Mouse (Mus musculus): ENCODE measurements around the gene Jmjd1c. TPM values are rescaled to one million over a fixed set of nuclear protein-coding genes. Genes with fewer than 3 reads are reported as not detected.

Jmjd1c gene
- 29.1 and 42.4 TPM in 2 replicates for polyA plus RNA-seq (2012; rRNA removed)

GRCm38 (mm10) chr10:67095798-67096620, at the start of gene Jmjd1c:
TSS of gene Jmjd1c (plus strand) at chr10:67096125.
- TF ChIP-seq POLR2A (IDR thresholded peaks at IDR 0.05; ENCODE audit: borderline replicate concordance, extremely low read depth, insufficient read depth, insufficient read length, poor library complexity, severe bottlenecking) (peak; percentile 97), CTCF (IDR thresholded peaks at IDR 0.05; ENCODE audit: borderline replicate concordance, extremely low read depth, insufficient read depth, insufficient read length) (no peak)

GRCm38 (mm10) chr10:67047712-67048645, 47.9 kb upstream of the Jmjd1c start:
- no peak for TF ChIP-seq POLR2A (IDR thresholded peaks at IDR 0.05; ENCODE audit: borderline replicate concordance, extremely low read depth, insufficient read depth, insufficient read length, poor library complexity, severe bottlenecking)
- TF ChIP-seq CTCF (IDR thresholded peaks at IDR 0.05; ENCODE audit: borderline replicate concordance, extremely low read depth, insufficient read depth, insufficient read length), result no peak
- peak; percentile 73 for DNase-seq (ENCODE audit: low read depth)

More at GRCm38 (mm10) chr10:67095798-67096620, at the start of gene Jmjd1c:
- peak; percentile 95 for DNase-seq (ENCODE audit: low read depth)

GRCm38 (mm10) chr10:67048871-67049615, 46.9 kb upstream of the Jmjd1c start:
- TF ChIP-seq POLR2A (IDR thresholded peaks at IDR 0.05; ENCODE audit: borderline replicate concordance, extremely low read depth, insufficient read depth, insufficient read length, poor library complexity, severe bottlenecking) (no peak), CTCF (IDR thresholded peaks at IDR 0.05; ENCODE audit: borderline replicate concordance, extremely low read depth, insufficient read depth, insufficient read length) (no peak)

DNA sequence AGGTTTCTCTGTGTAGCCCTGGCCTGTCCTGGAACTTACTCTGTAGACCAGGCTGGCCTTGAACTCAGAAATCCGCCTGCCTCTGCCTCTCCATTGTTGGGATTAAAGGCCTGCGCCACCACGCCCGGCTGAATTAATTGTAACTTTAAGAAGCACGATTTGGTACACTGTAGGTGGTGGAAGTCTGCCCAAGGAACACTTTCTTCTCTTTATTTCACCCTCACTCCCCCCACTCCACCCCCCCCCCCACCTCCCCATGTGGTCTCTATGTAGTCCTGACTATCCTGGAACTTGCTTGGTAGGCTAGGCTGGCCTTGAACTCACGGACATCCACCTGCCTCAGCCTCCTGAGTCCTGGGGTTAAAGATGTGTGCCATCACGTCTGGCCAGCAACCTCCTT, 46.3 kb upstream of the Jmjd1c start:
- no peak for TF ChIP-seq POLR2A (IDR thresholded peaks at IDR 0.05; ENCODE audit: borderline replicate concordance, extremely low read depth, insufficient read depth, insufficient read length, poor library complexity, severe bottlenecking)
- no peak for TF ChIP-seq CTCF (IDR thresholded peaks at IDR 0.05; ENCODE audit: borderline replicate concordance, extremely low read depth, insufficient read depth, insufficient read length)
- no peak for DNase-seq (ENCODE audit: low read depth)

More at GRCm38 (mm10) chr10:67048871-67049615, 46.9 kb upstream of the Jmjd1c start:
- DNase-seq (ENCODE audit: low read depth), result no peak

DNA sequence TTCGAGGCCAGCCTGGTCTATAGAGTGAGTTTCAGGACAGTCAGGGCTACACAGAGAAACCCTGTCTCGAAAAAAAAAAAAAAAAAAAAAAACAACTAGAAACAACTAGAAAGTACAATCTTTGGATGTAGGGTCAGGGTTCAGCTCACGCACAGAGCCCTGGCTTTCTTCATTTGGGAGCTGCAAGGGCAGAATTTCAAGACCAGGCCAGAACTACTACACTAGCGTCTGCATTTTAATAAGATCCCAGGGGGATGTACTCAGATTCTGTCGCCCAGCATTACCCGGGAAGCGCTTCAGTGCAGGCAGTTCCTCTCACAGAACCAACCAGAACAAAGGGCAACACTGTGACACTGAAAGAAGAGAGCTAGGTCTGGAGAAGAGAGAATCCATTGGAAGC, 45.2 kb upstream of the Jmjd1c start:
- TF ChIP-seq CTCF (IDR thresholded peaks at IDR 0.05; ENCODE audit: borderline replicate concordance, extremely low read depth, insufficient read depth, insufficient read length) (no peak), POLR2A (IDR thresholded peaks at IDR 0.05; ENCODE audit: borderline replicate concordance, extremely low read depth, insufficient read depth, insufficient read length, poor library complexity, severe bottlenecking) (no peak)
- DNase-seq (ENCODE audit: low read depth), result no peak

GRCm38 (mm10) chr10:67051466-67051865, 44.5 kb upstream of the Jmjd1c start:
- TF ChIP-seq POLR2A (IDR thresholded peaks at IDR 0.05; ENCODE audit: borderline replicate concordance, extremely low read depth, insufficient read depth, insufficient read length, poor library complexity, severe bottlenecking) (no peak), CTCF (IDR thresholded peaks at IDR 0.05; ENCODE audit: borderline replicate concordance, extremely low read depth, insufficient read depth, insufficient read length) (no peak)
- no peak for DNase-seq (ENCODE audit: low read depth)

DNA sequence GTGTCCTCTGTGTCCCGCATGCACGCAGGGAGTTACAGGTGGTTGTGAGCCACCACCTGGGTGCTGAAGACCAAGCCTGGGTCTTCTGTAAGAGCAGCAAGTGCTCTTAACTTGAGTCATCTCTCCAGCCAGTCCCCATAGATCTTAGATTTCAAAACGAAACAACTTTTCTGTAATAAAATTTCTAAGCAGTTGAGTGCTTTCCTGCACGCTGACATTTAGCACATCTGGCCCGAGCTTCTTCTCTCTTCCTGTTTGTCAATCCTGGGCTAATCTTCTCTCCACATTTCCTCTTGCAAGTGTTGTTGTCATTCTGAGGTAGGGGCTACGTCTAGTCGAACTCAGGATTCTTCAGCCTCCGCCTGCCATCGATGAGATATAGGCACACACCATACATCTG, 43.5 kb upstream of the Jmjd1c start:
- no peak for DNase-seq (ENCODE audit: low read depth)
- TF ChIP-seq CTCF (IDR thresholded peaks at IDR 0.05; ENCODE audit: borderline replicate concordance, extremely low read depth, insufficient read depth, insufficient read length), result no peak
- TF ChIP-seq POLR2A (IDR thresholded peaks at IDR 0.05; ENCODE audit: borderline replicate concordance, extremely low read depth, insufficient read depth, insufficient read length, poor library complexity, severe bottlenecking), result no peak

DNA sequence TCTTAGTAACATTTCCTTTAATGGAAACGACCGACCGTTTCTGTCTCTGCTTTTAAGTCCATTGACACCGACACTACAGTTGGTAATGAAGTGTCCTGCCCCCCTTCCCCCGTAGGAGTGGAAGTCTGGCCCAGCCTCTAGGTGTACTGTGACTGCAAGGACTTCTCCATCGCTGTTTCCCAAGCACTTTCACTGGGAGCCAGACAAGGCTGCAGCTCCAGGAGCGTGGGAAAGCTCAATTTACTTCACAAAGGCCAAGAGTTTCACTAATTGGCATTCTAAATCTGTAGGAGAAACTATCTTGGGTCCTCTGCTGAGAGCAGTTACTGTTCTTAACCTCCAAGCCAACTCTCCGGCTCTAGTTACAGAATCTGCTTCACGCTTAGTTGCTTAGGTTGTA, 42.5 kb upstream of the Jmjd1c start:
- peak; percentile 89 for DNase-seq (ENCODE audit: low read depth)
- no peak for TF ChIP-seq CTCF (IDR thresholded peaks at IDR 0.05; ENCODE audit: borderline replicate concordance, extremely low read depth, insufficient read depth, insufficient read length)
- TF ChIP-seq POLR2A (IDR thresholded peaks at IDR 0.05; ENCODE audit: borderline replicate concordance, extremely low read depth, insufficient read depth, insufficient read length, poor library complexity, severe bottlenecking), result no peak

- TF ChIP-seq POLR2A (IDR thresholded peaks at IDR 0.05; ENCODE audit: borderline replicate concordance, extremely low read depth, insufficient read depth, insufficient read length, poor library complexity, severe bottlenecking), result no peak
- TF ChIP-seq CTCF (IDR thresholded peaks at IDR 0.05; ENCODE audit: borderline replicate concordance, extremely low read depth, insufficient read depth, insufficient read length), result no peak
- DNase-seq (ENCODE audit: low read depth), result peak; percentile 71
Observed at GRCm38 (mm10) chr10:67055867-67056856, 39.8 kb upstream of the Jmjd1c start.

GRCm38 (mm10) chr10:67057208-67057607, 38.7 kb upstream of the Jmjd1c start:
- DNase-seq (ENCODE audit: low read depth), result no peak
- TF ChIP-seq CTCF (IDR thresholded peaks at IDR 0.05; ENCODE audit: borderline replicate concordance, extremely low read depth, insufficient read depth, insufficient read length) (no peak), POLR2A (IDR thresholded peaks at IDR 0.05; ENCODE audit: borderline replicate concordance, extremely low read depth, insufficient read depth, insufficient read length, poor library complexity, severe bottlenecking) (no peak)

All from brain, embryonic 14.5 days (tissue).